Mouse (Mus musculus): ENCODE measurements at regions not wholly inside any gene's neighbourhood (a gene's known extent, or its start where the extent isn't known, plus 50 kb on each side); places are given as distances from the start of the nearest gene placed in this dataset.

DNA sequence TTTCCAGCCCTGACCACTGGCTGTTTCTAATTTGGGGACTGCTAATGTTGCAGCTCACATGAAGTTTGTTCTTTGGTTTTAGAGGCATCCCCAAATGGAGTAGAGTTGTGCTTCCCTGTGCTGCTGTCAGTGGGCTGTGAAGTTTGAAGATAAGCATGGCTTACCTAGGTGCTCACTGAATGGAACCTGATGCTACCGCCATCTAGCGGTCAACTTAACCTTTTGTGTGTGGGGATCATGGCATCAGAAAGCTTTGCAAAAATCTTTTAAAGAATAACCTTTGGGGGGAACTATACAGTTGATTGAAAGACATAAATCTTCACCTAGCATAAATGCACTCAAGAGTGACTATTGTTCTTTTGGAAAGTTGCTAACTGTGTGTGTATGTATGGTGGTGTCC is 382.8 kb upstream of the Trpc7 start:
- no peak overlapping the region for H3K27ac ChIP-seq
- ATAC-seq (ENCODE audit: low FRiP score): no peak
- WGBS: 5% methylated on average over 2 of the region's 2 CpGs

DNA sequence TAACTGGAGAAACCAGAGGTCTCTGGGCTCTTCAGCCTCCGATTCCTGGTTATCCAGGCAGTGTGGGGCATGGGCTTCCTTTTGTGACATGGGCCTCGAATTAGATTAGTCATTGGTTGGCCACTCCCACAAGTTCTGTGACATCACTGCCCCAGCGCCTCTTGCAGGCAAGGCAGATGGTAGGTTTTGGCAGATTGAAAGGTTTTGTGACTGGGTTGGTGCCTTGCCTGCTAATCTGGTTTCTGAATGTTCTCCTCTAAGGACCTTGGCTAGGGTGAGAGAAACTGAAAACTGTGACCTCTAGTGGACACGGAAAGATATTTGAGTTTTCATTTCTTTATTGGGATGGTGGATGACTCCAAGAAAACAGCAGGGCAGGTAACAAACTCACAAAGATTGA is 381.3 kb upstream of the Trpc7 start:
- Histone ChIP-seq H3K4me2 (no peak overlapping the region), H3K36me3 (replicated peaks) (no peaks in the 10 kb centered on the region), H3K9me3 (no peaks in the 10 kb centered on the region), H3K4me3 (replicated peaks) (no peak overlapping the region), H3K9ac (no peak overlapping the region), H3K27me3 (no peaks in the 10 kb centered on the region), H3K4me1 (peaks cover 4% of the 10 kb centered on the region), H3K27ac (no peak overlapping the region)
- WGBS: 47% methylated on average over 4 of the region's 4 CpGs
- no peak for ATAC-seq (ENCODE audit: low FRiP score)

More for the DNA sequence above, 382.8 kb upstream of the Trpc7 start:
- Histone ChIP-seq H3K36me3 (replicated peaks) (no peaks in the 10 kb centered on the region), H3K9ac (no peak overlapping the region), H3K4me2 (no peak overlapping the region), H3K4me1 (peaks cover 9% of the 10 kb centered on the region), H3K27me3 (no peaks in the 10 kb centered on the region), H3K9me3 (no peaks in the 10 kb centered on the region), H3K4me3 (replicated peaks) (no peak overlapping the region)

DNA sequence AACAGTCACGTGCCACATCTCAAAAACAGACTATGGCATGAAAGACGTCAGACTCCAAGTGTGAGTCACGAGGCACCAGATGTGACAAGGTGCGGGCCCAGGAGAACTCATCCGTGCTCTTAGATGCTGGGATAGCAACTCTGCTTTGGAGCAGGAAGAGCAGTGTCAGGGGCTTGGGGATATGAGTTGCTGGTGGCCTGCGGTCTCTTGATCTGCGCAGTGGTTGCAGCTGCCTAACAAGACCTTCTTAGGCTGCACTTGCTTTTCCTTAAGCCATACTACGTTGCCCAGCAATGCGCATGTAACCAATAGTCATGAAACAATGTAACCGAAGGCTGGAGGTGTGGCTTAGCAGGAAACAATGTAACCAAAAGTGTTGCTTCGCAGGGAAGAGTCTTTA is 380.1 kb upstream of the Trpc7 start:
- H3K9ac ChIP-seq: no peak overlapping the region
- no peak overlapping the region for H3K27ac ChIP-seq
- WGBS: 83% methylated on average over 11 of the region's 11 CpGs
- H3K4me2 ChIP-seq: no peak overlapping the region
- H3K9me3 ChIP-seq: no peaks in the 10 kb centered on the region
- no peak overlapping the region for H3K4me3 ChIP-seq (replicated peaks)
- H3K4me1 ChIP-seq: no peaks in the 10 kb centered on the region
- no peaks in the 10 kb centered on the region for H3K27me3 ChIP-seq
- no peaks in the 10 kb centered on the region for H3K36me3 ChIP-seq (replicated peaks)
- ATAC-seq (ENCODE audit: low FRiP score): no peak

DNA sequence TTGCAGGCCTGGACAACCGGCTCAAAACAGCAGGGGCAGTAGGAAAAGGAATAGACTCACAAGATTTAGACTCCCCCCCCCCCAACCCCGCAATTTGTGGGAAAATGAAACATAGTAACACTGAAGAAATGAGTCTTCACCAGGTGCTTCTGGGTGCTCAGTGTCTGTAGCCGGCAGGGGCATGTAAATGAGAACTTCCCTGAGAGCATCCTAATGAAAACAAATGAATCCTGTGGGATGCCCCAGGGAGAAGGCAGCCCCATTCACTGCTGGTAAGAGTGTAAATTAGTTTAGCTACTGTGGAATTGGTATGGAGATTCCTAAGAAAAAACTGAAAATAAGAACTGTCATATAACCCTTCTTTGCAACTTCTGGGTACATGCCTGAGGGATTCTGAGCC is 377.8 kb upstream of the Trpc7 start:
- 20% methylated on average over 3 of the region's 3 CpGs for WGBS
- H3K4me2 ChIP-seq: no peak overlapping the region
- H3K4me3 ChIP-seq (replicated peaks): no peak overlapping the region
- H3K27me3 ChIP-seq: no peaks in the 10 kb centered on the region
- no peak overlapping the region for H3K27ac ChIP-seq
- H3K9me3 ChIP-seq: no peaks in the 10 kb centered on the region
- H3K36me3 ChIP-seq (replicated peaks): no peaks in the 10 kb centered on the region
- H3K9ac ChIP-seq: no peak overlapping the region
- no peak for ATAC-seq (ENCODE audit: low FRiP score)
- H3K4me1 ChIP-seq: no peaks in the 10 kb centered on the region; the same call in 1 of the 2 replicates

DNA sequence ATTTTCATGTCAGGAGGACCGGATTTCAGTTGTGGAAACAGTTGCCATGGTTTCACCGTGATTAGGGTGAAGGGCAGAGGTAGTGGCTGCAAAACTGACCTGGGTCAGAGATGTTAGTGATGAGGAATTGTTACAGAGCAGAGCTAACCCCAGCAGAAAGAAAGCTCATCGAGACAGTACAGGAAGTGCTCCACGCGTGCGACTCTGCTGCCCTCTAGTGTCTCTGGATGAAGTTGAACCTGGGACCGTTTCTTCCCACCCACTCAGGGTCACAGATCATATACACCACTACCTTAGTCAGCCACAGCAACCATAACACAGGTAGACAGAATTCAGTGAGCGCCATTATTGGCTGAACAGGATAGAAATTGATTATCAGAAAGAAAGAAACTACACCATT is 373.8 kb upstream of the Trpc7 start:
- H3K36me3 ChIP-seq (replicated peaks): no peaks in the 10 kb centered on the region
- no peaks in the 10 kb centered on the region for H3K27me3 ChIP-seq
- H3K4me2 ChIP-seq: no peak overlapping the region
- no peaks in the 10 kb centered on the region; the same call in 1 of the 2 replicates for H3K4me1 ChIP-seq
- H3K4me3 ChIP-seq (replicated peaks): no peak overlapping the region
- no peak overlapping the region for H3K27ac ChIP-seq
- H3K9ac ChIP-seq: no peak overlapping the region
- no peaks in the 10 kb centered on the region for H3K9me3 ChIP-seq
- peak; percentile 58; the same call in 1 of the 2 replicates for ATAC-seq (ENCODE audit: low FRiP score)
- WGBS: 13% methylated on average over 8 of the region's 8 CpGs

DNA sequence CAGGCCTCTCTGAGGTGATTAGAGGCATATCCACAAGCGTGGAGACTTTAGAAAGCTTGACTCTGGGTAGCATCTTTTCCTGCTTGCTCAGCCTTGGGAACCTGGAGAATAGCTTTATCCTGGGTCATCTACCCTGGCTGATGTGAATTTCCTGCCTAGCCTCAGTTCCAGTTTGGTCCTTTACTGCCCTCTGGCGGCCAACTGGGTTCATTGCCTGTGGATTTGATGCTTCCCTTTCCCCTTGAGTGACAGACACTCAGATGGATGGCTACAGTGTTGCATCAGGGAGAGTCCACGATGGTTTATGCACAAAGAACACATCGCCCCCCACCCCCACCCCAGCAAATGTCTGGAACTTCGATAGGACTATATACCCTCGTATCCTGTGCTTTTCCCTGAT is 364.1 kb upstream of the Trpc7 start:
- Histone ChIP-seq H3K4me1 (peaks cover 3% of the 10 kb centered on the region; the same call in 1 of the 2 replicates), H3K27ac (no peak overlapping the region), H3K9ac (no peak overlapping the region), H3K27me3 (no peaks in the 10 kb centered on the region), H3K36me3 (replicated peaks) (no peaks in the 10 kb centered on the region), H3K4me3 (replicated peaks) (no peak overlapping the region), H3K4me2 (no peak overlapping the region), H3K9me3 (no peaks in the 10 kb centered on the region)
- WGBS: 5% methylated on average over 6 of the region's 6 CpGs
- ATAC-seq (ENCODE audit: low FRiP score): no peak

DNA sequence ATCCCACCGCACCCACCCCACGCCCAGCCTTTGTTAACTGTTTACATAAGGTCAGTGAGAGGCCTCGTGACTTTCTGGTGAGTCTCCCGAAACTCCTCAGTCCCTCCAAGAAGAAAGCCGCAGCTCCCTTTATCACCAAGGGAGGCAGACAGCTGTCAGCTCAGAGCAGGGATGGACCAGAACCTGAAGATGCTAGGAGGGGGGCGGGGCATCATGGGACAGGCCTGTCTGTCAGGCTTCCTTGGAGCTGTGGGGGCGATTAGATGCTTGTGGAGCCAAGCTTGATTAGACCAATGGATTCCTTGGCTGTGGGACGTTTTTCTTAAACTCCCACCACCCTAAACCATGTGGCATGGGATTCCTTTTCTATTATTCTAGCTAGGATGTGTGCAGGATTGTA is 363.7 kb upstream of the Trpc7 start:
- 74% methylated on average over 8 of the region's 8 CpGs for WGBS
- no peak overlapping the region for H3K4me3 ChIP-seq (replicated peaks)
- no peak overlapping the region for H3K4me2 ChIP-seq
- H3K27me3 ChIP-seq: no peaks in the 10 kb centered on the region
- no peak overlapping the region for H3K27ac ChIP-seq
- no peaks in the 10 kb centered on the region for H3K9me3 ChIP-seq
- ATAC-seq (ENCODE audit: low FRiP score): no peak
- H3K36me3 ChIP-seq (replicated peaks): no peaks in the 10 kb centered on the region
- H3K9ac ChIP-seq: no peak overlapping the region
- peaks cover 3% of the 10 kb centered on the region; the same call in 1 of the 2 replicates for H3K4me1 ChIP-seq

DNA sequence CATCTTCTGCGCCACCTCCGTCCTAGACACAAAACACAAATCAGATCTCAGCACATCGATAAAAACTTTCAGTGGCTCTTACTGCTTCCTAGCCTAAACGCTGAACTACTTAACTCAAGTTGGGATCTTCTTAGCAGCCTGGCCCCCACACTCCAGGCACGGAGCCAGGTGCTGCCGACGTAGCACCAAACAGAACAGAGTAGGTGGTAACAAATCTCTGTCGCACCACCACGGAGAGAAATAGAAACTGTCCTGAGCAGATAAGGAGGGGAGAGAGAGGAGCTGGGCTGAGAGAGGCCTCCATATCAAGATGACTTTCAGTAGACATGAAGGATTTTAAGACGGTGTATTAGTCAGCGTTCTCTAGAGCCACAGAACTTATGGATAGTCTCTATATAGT is 360.1 kb upstream of the Trpc7 start:
- no peaks in the 10 kb centered on the region for H3K9me3 ChIP-seq
- no peak overlapping the region for H3K9ac ChIP-seq
- ATAC-seq (ENCODE audit: low FRiP score): no peak
- WGBS: 92% methylated on average over 11 of the region's 11 CpGs
- H3K4me2 ChIP-seq: no peak overlapping the region
- no peak overlapping the region for H3K27ac ChIP-seq
- H3K4me1 ChIP-seq: peaks cover 3% of the 10 kb centered on the region; the same call in 1 of the 2 replicates
- H3K27me3 ChIP-seq: no peaks in the 10 kb centered on the region
- no peaks in the 10 kb centered on the region for H3K36me3 ChIP-seq (replicated peaks)
- H3K4me3 ChIP-seq (replicated peaks): no peak overlapping the region

DNA sequence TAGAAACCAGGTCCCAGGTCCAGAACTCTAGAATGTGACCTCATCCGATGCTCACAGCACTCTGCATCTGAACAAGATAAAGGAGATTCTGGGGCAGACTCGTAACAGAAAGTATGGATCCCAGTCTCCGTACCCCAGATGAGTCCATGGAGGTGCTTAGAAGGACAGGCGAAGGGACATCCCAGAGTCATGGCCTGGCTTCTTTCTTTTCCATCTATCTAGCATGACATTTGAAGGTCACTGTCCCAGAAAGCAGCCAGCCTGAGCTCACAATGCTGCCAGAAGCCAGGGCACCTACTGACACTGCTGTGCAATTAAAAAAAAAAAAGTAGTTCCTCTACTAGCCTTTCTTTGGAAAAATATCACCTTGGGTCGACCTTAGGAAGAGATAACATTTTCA is 354.1 kb upstream of the Trpc7 start:
- WGBS: 89% methylated on average over 5 of the region's 5 CpGs
- H3K27ac ChIP-seq: no peak overlapping the region
- no peak overlapping the region for H3K9ac ChIP-seq
- no peak overlapping the region for H3K4me3 ChIP-seq (replicated peaks)
- no peaks in the 10 kb centered on the region for H3K4me1 ChIP-seq
- ATAC-seq (ENCODE audit: low FRiP score): no peak
- H3K4me2 ChIP-seq: no peak overlapping the region
- H3K36me3 ChIP-seq (replicated peaks): no peaks in the 10 kb centered on the region
- H3K27me3 ChIP-seq: no peaks in the 10 kb centered on the region
- H3K9me3 ChIP-seq: no peaks in the 10 kb centered on the region

DNA sequence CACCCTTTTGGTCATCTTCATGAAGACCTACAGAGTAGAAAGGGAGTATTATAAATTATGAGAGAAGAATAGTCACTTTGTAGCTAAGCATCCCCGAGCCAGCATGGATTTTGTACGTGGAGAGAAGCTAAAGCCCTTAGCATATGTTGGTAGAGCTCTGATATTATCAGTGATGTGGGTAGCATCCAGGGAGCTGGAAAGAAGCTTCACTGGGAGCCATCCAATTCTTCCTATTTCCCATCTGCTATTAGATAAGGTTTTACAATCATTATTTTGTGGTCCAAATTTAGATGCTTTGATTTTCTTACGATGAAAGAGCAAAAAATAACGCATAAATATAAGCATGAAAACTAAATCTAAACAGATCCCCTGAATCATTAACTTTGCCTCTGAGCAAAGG is 353.6 kb upstream of the Trpc7 start:
- no peaks in the 10 kb centered on the region for H3K27me3 ChIP-seq
- 85% methylated on average over 4 of the region's 4 CpGs for WGBS

DNA sequence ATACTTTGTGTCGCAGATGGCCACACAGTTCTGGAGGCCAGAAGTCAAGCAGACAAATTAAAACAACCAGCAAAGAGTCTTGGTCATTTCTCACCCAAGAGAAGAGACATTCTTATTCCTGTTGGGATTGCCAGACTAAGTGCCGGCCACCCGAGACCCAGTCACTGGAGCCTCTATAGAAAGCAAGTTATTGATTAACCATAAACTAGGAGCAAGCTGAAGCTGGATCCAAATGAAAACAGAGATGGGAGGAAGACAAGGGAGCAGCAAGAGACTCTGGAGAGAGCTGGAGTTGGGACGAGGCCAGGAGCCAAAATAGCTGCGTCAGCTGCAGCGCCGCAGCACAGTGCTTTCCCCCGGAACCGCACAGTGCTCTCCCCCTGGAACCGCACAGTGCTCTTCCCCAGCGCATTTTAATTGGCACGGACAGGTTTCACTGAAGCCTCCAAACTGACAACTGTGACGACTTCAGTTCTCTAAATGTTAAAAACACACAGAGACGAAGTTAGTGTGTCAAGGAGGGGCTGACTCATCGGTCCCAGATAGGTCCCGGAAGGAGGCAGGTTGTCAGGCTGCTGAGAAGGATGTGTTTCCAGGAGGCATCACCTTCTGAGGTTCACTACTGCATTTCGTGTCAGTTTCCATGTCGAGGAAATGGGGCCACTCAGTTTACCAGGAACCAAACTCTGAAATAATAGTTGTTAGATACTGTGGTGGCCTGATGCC is 350.6 kb upstream of the Trpc7 start:
- Histone ChIP-seq H3K9ac (no peak overlapping the region), H3K27me3 (no peaks in the 10 kb centered on the region), H3K27ac (no peak overlapping the region), H3K9me3 (no peaks in the 10 kb centered on the region), H3K4me3 (replicated peaks) (no peak overlapping the region), H3K4me1 (no peaks in the 10 kb centered on the region), H3K4me2 (no peak overlapping the region), H3K36me3 (replicated peaks) (no peaks in the 10 kb centered on the region)
- 85% methylated on average over 18 of the region's 18 CpGs for WGBS
- ATAC-seq (ENCODE audit: low FRiP score): no peak

More for the DNA sequence above, 353.6 kb upstream of the Trpc7 start:
- H3K36me3 ChIP-seq (replicated peaks): no peaks in the 10 kb centered on the region
- H3K4me1 ChIP-seq: no peaks in the 10 kb centered on the region
- H3K9me3 ChIP-seq: no peaks in the 10 kb centered on the region
- no peak for ATAC-seq (ENCODE audit: low FRiP score)
- no peak overlapping the region for H3K4me3 ChIP-seq (replicated peaks)
- H3K27ac ChIP-seq: no peak overlapping the region
- no peak overlapping the region for H3K9ac ChIP-seq
- no peak overlapping the region for H3K4me2 ChIP-seq

DNA sequence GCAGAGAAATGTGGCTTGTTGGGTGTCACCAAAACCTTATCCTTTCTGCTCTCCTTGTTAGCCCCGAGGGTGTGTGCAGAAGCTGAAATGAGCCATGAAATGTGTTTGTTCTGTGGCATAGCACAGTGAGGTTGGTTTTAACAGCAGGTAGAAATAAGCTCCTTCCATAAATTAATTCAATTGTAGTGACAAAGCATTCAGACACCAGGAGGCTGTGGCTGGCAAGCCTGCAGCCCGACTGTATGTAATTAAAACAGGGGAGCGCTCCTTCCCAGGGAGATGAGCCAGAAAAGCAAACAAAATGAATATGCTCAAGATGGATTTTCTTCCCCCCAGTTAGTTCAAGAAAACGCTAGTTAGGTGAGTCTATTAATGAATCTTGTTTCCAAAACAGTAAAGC is 341.1 kb upstream of the Trpc7 start:
- 32% methylated on average over 4 of the region's 4 CpGs for WGBS
- no peak overlapping the region for H3K9ac ChIP-seq
- H3K27me3 ChIP-seq: no peaks in the 10 kb centered on the region
- H3K36me3 ChIP-seq (replicated peaks): no peaks in the 10 kb centered on the region
- no peak overlapping the region for H3K4me2 ChIP-seq
- no peak for ATAC-seq (ENCODE audit: low FRiP score)
- H3K4me3 ChIP-seq (replicated peaks): no peak overlapping the region
- no peaks in the 10 kb centered on the region for H3K9me3 ChIP-seq
- peaks cover 6% of the 10 kb centered on the region; the same call in 1 of the 2 replicates for H3K4me1 ChIP-seq
- H3K27ac ChIP-seq: no peak overlapping the region

DNA sequence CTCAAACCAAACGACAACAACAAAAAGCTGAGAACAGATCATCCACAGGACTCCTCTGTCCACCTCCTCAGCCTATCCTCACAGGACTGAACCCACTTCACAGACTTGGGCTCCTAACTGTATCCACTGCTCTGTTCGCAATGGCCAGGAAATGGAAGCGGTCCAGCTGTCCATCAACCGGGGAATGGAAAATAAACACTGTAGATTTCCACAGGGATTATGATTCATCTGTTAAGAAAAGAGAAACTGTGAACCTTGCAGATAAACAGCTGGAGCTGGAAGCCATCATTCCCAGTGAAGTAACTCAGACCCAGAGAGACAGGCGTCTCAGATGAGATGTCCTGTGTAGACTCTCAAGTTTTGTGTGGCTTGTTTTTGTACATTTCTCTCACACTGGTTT is 340.4 kb upstream of the Trpc7 start:
- no peak overlapping the region for H3K4me2 ChIP-seq
- H3K27ac ChIP-seq: no peak overlapping the region
- H3K9me3 ChIP-seq: no peaks in the 10 kb centered on the region
- H3K27me3 ChIP-seq: no peaks in the 10 kb centered on the region
- 89% methylated on average over 5 of the region's 5 CpGs for WGBS
- H3K4me1 ChIP-seq: peaks cover 6% of the 10 kb centered on the region; the same call in 1 of the 2 replicates
- no peak for ATAC-seq (ENCODE audit: low FRiP score)
- no peaks in the 10 kb centered on the region for H3K36me3 ChIP-seq (replicated peaks)
- H3K9ac ChIP-seq: no peak overlapping the region
- H3K4me3 ChIP-seq (replicated peaks): no peak overlapping the region
